Mouse (Mus musculus): ENCODE measurements around the gene Map6.

GRCm38 (mm10) chr7:99343577-99343976 lies 76.3 kb downstream of the Map6 start:
- peak; percentile 18; the same call in 1 of the 2 replicates for TF ChIP-seq POLR2A (IDR thresholded peaks at IDR 0.05; ENCODE audit: insufficient read depth, low read depth, low read length)
- no peak for TF ChIP-seq CTCF (IDR thresholded peaks at IDR 0.05)
